Mouse (Mus musculus) G1E (cell line): ENCODE data around the gene Hyal3.

Experiments
- CTCF ChIP-seq: IDR thresholded peaks from 2 replicates; pipeline ENCODE4 v1.5.1; 2012; ENCODE audit warnings: low read depth, low read length, inconsistent platforms, mixed read lengths
- GATA1 ChIP-seq: IDR thresholded peaks from 2 replicates; pipeline ENCODE4 v1.6.1; 2012; ENCODE audit warnings: borderline replicate concordance, low read length, inconsistent platforms, mixed read lengths
- POLR2AphosphoS5 ChIP-seq: IDR thresholded peaks from 2 replicates; pipeline ENCODE4 v1.6.1; 2012; ENCODE audit warnings: low read depth, low read length, inconsistent platforms; ENCODE audit not compliant: insufficient replicate concordance
- TAL1 ChIP-seq: conservative IDR thresholded peaks from 2 replicates; pipeline ENCODE4 v1.6.1; 2012; ENCODE audit warnings: low read depth, low read length, inconsistent platforms, mixed read lengths

GRCm38 (mm10) chr9:107627387-107628255 is 47.0 kb downstream of the Hyal3 start:
- TF ChIP-seq CTCF: no peak
- TF ChIP-seq GATA1: no peak
- no peak for TF ChIP-seq TAL1
- no peak for TF ChIP-seq POLR2AphosphoS5
